Mouse (Mus musculus): ENCODE data around the gene Mki67.

- TF ChIP-seq POLR2A (IDR thresholded peaks at IDR 0.05; ENCODE audit: borderline replicate concordance, extremely low read depth, low read depth, low read length): no peak
- TF ChIP-seq CTCF (IDR thresholded peaks at IDR 0.05; ENCODE audit: insufficient read depth, low read length): no peak
These were observed 61.0 kb downstream of the Mki67 start for GRCm38 (mm10) chr7:135655113-135655512.

All from lung, adult 2 months (tissue).